Mouse (Mus musculus): Measurements from ENCODE around the gene Gm20662. TPM values are rescaled to one million over a fixed set of nuclear protein-coding genes. Genes with fewer than 3 reads are reported as not detected.

The Gm20662 gene
- polyA plus RNA-seq, 1 experiment from 2014 or later, result 0.25 TPM

- DNase-seq (ENCODE audit: low spot score), result no peak
- H3K4me3 ChIP-seq (replicated peaks; ENCODE audit: low read depth, low read length), result no peak overlapping the region
- H3K9me3 ChIP-seq (replicated peaks; ENCODE audit: low read length), result no peaks in the 10 kb centered on the region
- no peaks in the 10 kb centered on the region for H3K27me3 ChIP-seq (ENCODE audit: insufficient read depth, low read length)
- 81% methylated on average over 3 of the region's 3 CpGs for WGBS
- H3K36me3 ChIP-seq (ENCODE audit: insufficient read depth, low read length), result 0 out of 2 replicates have a peak, but pooled peaks cover 9% of the 10 kb centered on the region
- ATAC-seq (replicated peaks; ENCODE audit: low FRiP score, low read depth), result no peak
- no peak for TF ChIP-seq CTCF (IDR thresholded peaks at IDR 0.05; ENCODE audit: low read depth)
- H3K27ac ChIP-seq, result no peak overlapping the region
- no peak overlapping the region for H3K9ac ChIP-seq (ENCODE audit: low read depth, low read length)
- 0 out of 2 replicates have a peak, but pooled peaks cover 6% of the 10 kb centered on the region for H3K4me1 ChIP-seq (replicated peaks; ENCODE audit: insufficient read depth, low read length)
- H3K4me2 ChIP-seq (ENCODE audit: low read length), result no peak overlapping the region
Observed at GRCm38 (mm10) chr9:108017127-108017526, 21.0 kb downstream of the Gm20662 start.

- H3K27me3 ChIP-seq (ENCODE audit: insufficient read depth, low read length), result no peaks in the 10 kb centered on the region
- H3K27ac ChIP-seq, result peak overlapping the region; percentile 47; the same call in 1 of the 2 replicates
- H3K36me3 ChIP-seq (ENCODE audit: insufficient read depth, low read length), result peaks cover 15% of the 10 kb centered on the region; the same call in 1 of the 2 replicates
- DNase-seq (ENCODE audit: low spot score) (no peak), ATAC-seq (replicated peaks; ENCODE audit: low FRiP score, low read depth) (no peak)
- H3K4me2 ChIP-seq (ENCODE audit: low read length), result no peak overlapping the region
- H3K9me3 ChIP-seq (replicated peaks; ENCODE audit: low read length), result no peaks in the 10 kb centered on the region
- 76% methylated on average over 1 of the region's 1 CpGs for WGBS
- H3K9ac ChIP-seq (ENCODE audit: low read depth, low read length), result no peak overlapping the region
- TF ChIP-seq CTCF (IDR thresholded peaks at IDR 0.05; ENCODE audit: low read depth), result no peak
- no peak overlapping the region for H3K4me3 ChIP-seq (replicated peaks; ENCODE audit: low read depth, low read length)
- H3K4me1 ChIP-seq (replicated peaks; ENCODE audit: insufficient read depth, low read length), result 0 out of 2 replicates have a peak, but pooled peaks cover 6% of the 10 kb centered on the region
Observed at GRCm38 (mm10) chr9:108020741-108021140, 24.6 kb downstream of the Gm20662 start.

- DNase-seq (ENCODE audit: low spot score), result no peak
- peaks cover 25% of the 10 kb centered on the region for H3K36me3 ChIP-seq (ENCODE audit: insufficient read depth, low read length)
- 0 out of 2 replicates have a peak, but pooled peaks cover 6% of the 10 kb centered on the region for H3K4me1 ChIP-seq (replicated peaks; ENCODE audit: insufficient read depth, low read length)
- no peak overlapping the region for H3K9ac ChIP-seq (ENCODE audit: low read depth, low read length)
- H3K4me3 ChIP-seq (replicated peaks; ENCODE audit: low read depth, low read length), result no peak overlapping the region
- H3K27ac ChIP-seq, result no peak overlapping the region
- no peaks in the 10 kb centered on the region for H3K27me3 ChIP-seq (ENCODE audit: insufficient read depth, low read length)
- ATAC-seq (replicated peaks; ENCODE audit: low FRiP score, low read depth), result no peak
- no peak for TF ChIP-seq CTCF (IDR thresholded peaks at IDR 0.05; ENCODE audit: low read depth)
- WGBS, result 91% methylated on average over 3 of the region's 3 CpGs
- no peaks in the 10 kb centered on the region for H3K9me3 ChIP-seq (replicated peaks; ENCODE audit: low read length)
- H3K4me2 ChIP-seq (ENCODE audit: low read length), result no peak overlapping the region
Observed at GRCm38 (mm10) chr9:108023216-108023615, 27.1 kb downstream of the Gm20662 start.

GRCm38 (mm10) chr9:108026584-108026983, 30.4 kb downstream of the Gm20662 start:
- peak; percentile 49 for TF ChIP-seq CTCF (IDR thresholded peaks at IDR 0.05; ENCODE audit: low read depth)
- Histone ChIP-seq H3K27ac (no peak overlapping the region), H3K9ac (ENCODE audit: low read depth, low read length) (no peak overlapping the region), H3K4me3 (replicated peaks; ENCODE audit: low read depth, low read length) (no peak overlapping the region), H3K4me1 (replicated peaks; ENCODE audit: insufficient read depth, low read length) (no peaks in the 10 kb centered on the region), H3K36me3 (ENCODE audit: insufficient read depth, low read length) (peaks cover 25% of the 10 kb centered on the region), H3K4me2 (ENCODE audit: low read length) (no peak overlapping the region), H3K27me3 (ENCODE audit: insufficient read depth, low read length) (no peaks in the 10 kb centered on the region), H3K9me3 (replicated peaks; ENCODE audit: low read length) (no peaks in the 10 kb centered on the region)
- whole genome bisulfite sequencing, result 91% methylated on average over 3 of the region's 3 CpGs
- DNase-seq (ENCODE audit: low spot score) (peak; percentile 15), ATAC-seq (replicated peaks; ENCODE audit: low FRiP score, low read depth) (no peak)

- Histone ChIP-seq H3K27me3 (ENCODE audit: insufficient read depth, low read length) (no peaks in the 10 kb centered on the region), H3K4me3 (replicated peaks; ENCODE audit: low read depth, low read length) (no peak overlapping the region), H3K4me2 (ENCODE audit: low read length) (no peak overlapping the region), H3K9me3 (replicated peaks; ENCODE audit: low read length) (no peaks in the 10 kb centered on the region), H3K4me1 (replicated peaks; ENCODE audit: insufficient read depth, low read length) (no peaks in the 10 kb centered on the region), H3K36me3 (ENCODE audit: insufficient read depth, low read length) (peaks cover 34% of the 10 kb centered on the region), H3K9ac (ENCODE audit: low read depth, low read length) (no peak overlapping the region), H3K27ac (no peak overlapping the region)
- 98% methylated on average over 3 of the region's 3 CpGs for WGBS
- TF ChIP-seq CTCF (IDR thresholded peaks at IDR 0.05; ENCODE audit: low read depth), result peak; percentile 3; the same call in 1 of the 2 replicates
- no peak for ATAC-seq (replicated peaks; ENCODE audit: low FRiP score, low read depth)
- DNase-seq (ENCODE audit: low spot score), result no peak
Observed at GRCm38 (mm10) chr9:108027867-108028266, 31.7 kb downstream of the Gm20662 start.

GRCm38 (mm10) chr9:108032126-108032525, 36.0 kb downstream of the Gm20662 start:
- TF ChIP-seq CTCF (IDR thresholded peaks at IDR 0.05; ENCODE audit: low read depth), result no peak
- Histone ChIP-seq H3K4me2 (ENCODE audit: low read length) (no peak overlapping the region), H3K9ac (ENCODE audit: low read depth, low read length) (no peak overlapping the region), H3K27ac (no peak overlapping the region), H3K36me3 (ENCODE audit: insufficient read depth, low read length) (peaks cover 34% of the 10 kb centered on the region), H3K4me1 (replicated peaks; ENCODE audit: insufficient read depth, low read length) (no peaks in the 10 kb centered on the region), H3K27me3 (ENCODE audit: insufficient read depth, low read length) (no peaks in the 10 kb centered on the region), H3K9me3 (replicated peaks; ENCODE audit: low read length) (no peaks in the 10 kb centered on the region), H3K4me3 (replicated peaks; ENCODE audit: low read depth, low read length) (no peak overlapping the region)
- ATAC-seq (replicated peaks; ENCODE audit: low FRiP score, low read depth) (no peak), DNase-seq (ENCODE audit: low spot score) (no peak)
- 93% methylated on average over 5 of the region's 5 CpGs for WGBS

Data from kidney, postnatal 0 days (tissue).